Mouse (Mus musculus): ENCODE data around the gene Ep400. TPM values are rescaled to one million over a fixed set of nuclear protein-coding genes. Genes with fewer than 3 reads are reported as not detected.

The Ep400 gene
- polyA plus RNA-seq, 1 experiment from 2014 or later, result 45.6 TPM

GRCm38 (mm10) chr5:110682041-110682440 lies 88.5 kb downstream of the Ep400 start:
- Histone ChIP-seq H3K9me3 (ENCODE audit: control insufficient read depth, low read length) (no peaks in the 10 kb centered on the region), H3K36me3 (ENCODE audit: control insufficient read depth, insufficient read depth, low read length) (peaks cover 33% of the 10 kb centered on the region), H3K27me3 (ENCODE audit: control insufficient read depth, insufficient read depth, low read length) (no peaks in the 10 kb centered on the region), H3K27ac (replicated peaks; ENCODE audit: low read depth, low read length) (no peak overlapping the region), H3K4me2 (ENCODE audit: low read depth, severe bottlenecking) (no peak overlapping the region), H3K9ac (ENCODE audit: low read length) (no peak overlapping the region), H3K4me1 (ENCODE audit: control insufficient read depth, insufficient read depth, low read length) (no peaks in the 10 kb centered on the region), H3K4me3 (ENCODE audit: low read depth, low read length) (no peak overlapping the region)
- ATAC-seq (ENCODE audit: insufficient number of reproducible peaks, low FRiP score, low TSS enrichment, low read depth), result no peak
- no peak for DNase-seq (ENCODE audit: low spot score)
- whole genome bisulfite sequencing, result 91% methylated on average over 8 of the region's 8 CpGs

GRCm38 (mm10) chr5:110665486-110666121 lies 104.9 kb downstream of the Ep400 start:
- H3K4me2 ChIP-seq (ENCODE audit: low read depth, severe bottlenecking), result no peak overlapping the region

GRCm38 (mm10) chr5:110664750-110665269 lies 105.7 kb downstream of the Ep400 start:
- no peaks in the 10 kb centered on the region for H3K27me3 ChIP-seq (ENCODE audit: control insufficient read depth, insufficient read depth, low read length)
- H3K4me2 ChIP-seq (ENCODE audit: low read depth, severe bottlenecking), result no peak overlapping the region
- H3K36me3 ChIP-seq (ENCODE audit: control insufficient read depth, insufficient read depth, low read length), result peaks cover 28% of the 10 kb centered on the region
- DNase-seq (ENCODE audit: low spot score) (no peak), ATAC-seq (ENCODE audit: insufficient number of reproducible peaks, low FRiP score, low TSS enrichment, low read depth) (no peak)
- 91% methylated on average over 2 of the region's 2 CpGs for WGBS
- H3K9me3 ChIP-seq (ENCODE audit: control insufficient read depth, low read length), result no peaks in the 10 kb centered on the region
- no peaks in the 10 kb centered on the region for H3K4me1 ChIP-seq (ENCODE audit: control insufficient read depth, insufficient read depth, low read length)
- H3K27ac ChIP-seq (replicated peaks; ENCODE audit: low read depth, low read length), result no peak overlapping the region
- no peak overlapping the region for H3K9ac ChIP-seq (ENCODE audit: low read length)
- H3K4me3 ChIP-seq (ENCODE audit: low read depth, low read length), result no peak overlapping the region

More at GRCm38 (mm10) chr5:110665486-110666121, 104.9 kb downstream of the Ep400 start:
- Histone ChIP-seq H3K27me3 (ENCODE audit: control insufficient read depth, insufficient read depth, low read length) (no peaks in the 10 kb centered on the region), H3K9me3 (ENCODE audit: control insufficient read depth, low read length) (no peaks in the 10 kb centered on the region), H3K4me3 (ENCODE audit: low read depth, low read length) (no peak overlapping the region), H3K36me3 (ENCODE audit: control insufficient read depth, insufficient read depth, low read length) (peaks cover 30% of the 10 kb centered on the region), H3K27ac (replicated peaks; ENCODE audit: low read depth, low read length) (no peak overlapping the region), H3K4me1 (ENCODE audit: control insufficient read depth, insufficient read depth, low read length) (no peaks in the 10 kb centered on the region), H3K9ac (ENCODE audit: low read length) (no peak overlapping the region)
- no peak for DNase-seq (ENCODE audit: low spot score)
- no peak for ATAC-seq (ENCODE audit: insufficient number of reproducible peaks, low FRiP score, low TSS enrichment, low read depth)
- WGBS, result 64% methylated on average over 6 of the region's 6 CpGs

GRCm38 (mm10) chr5:110664041-110664440 lies 106.5 kb downstream of the Ep400 start:
- 90% methylated on average over 2 of the region's 2 CpGs for WGBS
- DNase-seq (ENCODE audit: low spot score), result no peak
- no peak overlapping the region for H3K4me3 ChIP-seq (ENCODE audit: low read depth, low read length)
- H3K9me3 ChIP-seq (ENCODE audit: control insufficient read depth, low read length), result no peaks in the 10 kb centered on the region
- ATAC-seq (ENCODE audit: insufficient number of reproducible peaks, low FRiP score, low TSS enrichment, low read depth), result no peak
- H3K4me2 ChIP-seq (ENCODE audit: low read depth, severe bottlenecking), result no peak overlapping the region
- H3K27ac ChIP-seq (replicated peaks; ENCODE audit: low read depth, low read length), result no peak overlapping the region
- H3K9ac ChIP-seq (ENCODE audit: low read length), result no peak overlapping the region
- H3K27me3 ChIP-seq (ENCODE audit: control insufficient read depth, insufficient read depth, low read length), result no peaks in the 10 kb centered on the region
- H3K36me3 ChIP-seq (ENCODE audit: control insufficient read depth, insufficient read depth, low read length), result peaks cover 33% of the 10 kb centered on the region
- H3K4me1 ChIP-seq (ENCODE audit: control insufficient read depth, insufficient read depth, low read length), result no peaks in the 10 kb centered on the region

GRCm38 (mm10) chr5:110659682-110660081 lies 110.8 kb downstream of the Ep400 start:
- no peak overlapping the region for H3K27ac ChIP-seq (replicated peaks; ENCODE audit: low read depth, low read length)
- no peaks in the 10 kb centered on the region for H3K27me3 ChIP-seq (ENCODE audit: control insufficient read depth, insufficient read depth, low read length)
- H3K4me3 ChIP-seq (ENCODE audit: low read depth, low read length), result no peak overlapping the region
- H3K9me3 ChIP-seq (ENCODE audit: control insufficient read depth, low read length), result no peaks in the 10 kb centered on the region
- H3K9ac ChIP-seq (ENCODE audit: low read length), result no peak overlapping the region
- no peaks in the 10 kb centered on the region for H3K4me1 ChIP-seq (ENCODE audit: control insufficient read depth, insufficient read depth, low read length)
- DNase-seq (ENCODE audit: low spot score), result no peak
- ATAC-seq (ENCODE audit: insufficient number of reproducible peaks, low FRiP score, low TSS enrichment, low read depth), result no peak
- H3K36me3 ChIP-seq (ENCODE audit: control insufficient read depth, insufficient read depth, low read length), result peaks cover 49% of the 10 kb centered on the region
- no peak overlapping the region for H3K4me2 ChIP-seq (ENCODE audit: low read depth, severe bottlenecking)

- Histone ChIP-seq H3K9ac (ENCODE audit: low read length) (peak overlapping the region; percentile 77), H3K36me3 (ENCODE audit: control insufficient read depth, insufficient read depth, low read length) (peaks cover 57% of the 10 kb centered on the region), H3K27ac (replicated peaks; ENCODE audit: low read depth, low read length) (no peak overlapping the region), H3K4me3 (ENCODE audit: low read depth, low read length) (peak overlapping the region; percentile 94), H3K9me3 (ENCODE audit: control insufficient read depth, low read length) (no peaks in the 10 kb centered on the region), H3K4me2 (ENCODE audit: low read depth, severe bottlenecking) (peak overlapping the region; percentile 79), H3K27me3 (ENCODE audit: control insufficient read depth, insufficient read depth, low read length) (no peaks in the 10 kb centered on the region), H3K4me1 (ENCODE audit: control insufficient read depth, insufficient read depth, low read length) (peaks cover 9% of the 10 kb centered on the region; the same call in 1 of the 2 replicates)
- ATAC-seq (ENCODE audit: insufficient number of reproducible peaks, low FRiP score, low TSS enrichment, low read depth) (0 out of 2 replicates have a peak, but pooled peaks have one; percentile 10), DNase-seq (ENCODE audit: low spot score) (no peak)
- under 1% methylated on average over 37 of the region's 37 CpGs for WGBS
These were observed 116.8 kb downstream of the Ep400 start for GRCm38 (mm10) chr5:110653686-110654085.

- H3K4me1 ChIP-seq (ENCODE audit: control insufficient read depth, insufficient read depth, low read length), result peaks cover 9% of the 10 kb centered on the region; the same call in 1 of the 2 replicates
- DNase-seq (ENCODE audit: low spot score), result peak; percentile 99
- peak within 1 kb of the TSS; percentile 77 for H3K9ac ChIP-seq (ENCODE audit: low read length)
- peak within 1 kb of the TSS; percentile 94 for H3K4me3 ChIP-seq (ENCODE audit: low read depth, low read length)
- 1% methylated on average over 91 of the region's 91 CpGs for WGBS
- H3K27ac ChIP-seq (replicated peaks; ENCODE audit: low read depth, low read length), result no peak within 1 kb of the TSS
- H3K4me2 ChIP-seq (ENCODE audit: low read depth, severe bottlenecking), result peak within 1 kb of the TSS; percentile 85
- no peaks in the 10 kb centered on the region for H3K9me3 ChIP-seq (ENCODE audit: control insufficient read depth, low read length)
- ATAC-seq (ENCODE audit: insufficient number of reproducible peaks, low FRiP score, low TSS enrichment, low read depth), result peak; percentile 85
- H3K36me3 ChIP-seq (ENCODE audit: control insufficient read depth, insufficient read depth, low read length), result peaks cover 54% of the 10 kb centered on the region
- H3K27me3 ChIP-seq (ENCODE audit: control insufficient read depth, insufficient read depth, low read length), result no peaks in the 10 kb centered on the region
These were observed 117.5 kb downstream of the Ep400 start, which contains the start of the genes Noc4l and Ddx51 for GRCm38 (mm10) chr5:110652719-110653648. Gene Noc4l, minus strand, starts transcription at chr5:110653417. Gene Ddx51, plus strand, starts transcription at chr5:110653451.

GRCm38 (mm10) chr5:110646377-110646776 lies 124.1 kb downstream of the Ep400 start:
- no peak overlapping the region for H3K27ac ChIP-seq (replicated peaks; ENCODE audit: low read depth, low read length)
- H3K36me3 ChIP-seq (ENCODE audit: control insufficient read depth, insufficient read depth, low read length), result peaks cover 31% of the 10 kb centered on the region
- no peaks in the 10 kb centered on the region for H3K4me1 ChIP-seq (ENCODE audit: control insufficient read depth, insufficient read depth, low read length)
- no peak for DNase-seq (ENCODE audit: low spot score)
- ATAC-seq (ENCODE audit: insufficient number of reproducible peaks, low FRiP score, low TSS enrichment, low read depth), result no peak
- no peak overlapping the region for H3K4me2 ChIP-seq (ENCODE audit: low read depth, severe bottlenecking)
- H3K4me3 ChIP-seq (ENCODE audit: low read depth, low read length), result no peak overlapping the region
- H3K9ac ChIP-seq (ENCODE audit: low read length), result no peak overlapping the region
- H3K27me3 ChIP-seq (ENCODE audit: control insufficient read depth, insufficient read depth, low read length), result no peaks in the 10 kb centered on the region
- no peaks in the 10 kb centered on the region for H3K9me3 ChIP-seq (ENCODE audit: control insufficient read depth, low read length)
